Mouse (Mus musculus) v-Abl transformed pro-B cells (cell line): ENCODE results near the gene Ltbp3.

Experiments used
- in situ Hi-C, 2 experiments: fragments of 400-800 bp; cut with MboI; formaldehyde crosslinking; loops; one replicate each; pipeline ENCODE4 v1.15.1; 2025; ENCODE audit not compliant: unreplicated experiment in 2 of 2

The Ltbp3 gene

GRCm38 (mm10) chr19:5787920-5788319 lies 47.2 kb downstream of the Ltbp3 start:
- in situ Hi-C loops, result loop anchor here in 1 of 2 experiments (5.0 kb wide), 1 partner anchor 169 kb away; no protein-coding TSS in a partner anchor

DNA sequence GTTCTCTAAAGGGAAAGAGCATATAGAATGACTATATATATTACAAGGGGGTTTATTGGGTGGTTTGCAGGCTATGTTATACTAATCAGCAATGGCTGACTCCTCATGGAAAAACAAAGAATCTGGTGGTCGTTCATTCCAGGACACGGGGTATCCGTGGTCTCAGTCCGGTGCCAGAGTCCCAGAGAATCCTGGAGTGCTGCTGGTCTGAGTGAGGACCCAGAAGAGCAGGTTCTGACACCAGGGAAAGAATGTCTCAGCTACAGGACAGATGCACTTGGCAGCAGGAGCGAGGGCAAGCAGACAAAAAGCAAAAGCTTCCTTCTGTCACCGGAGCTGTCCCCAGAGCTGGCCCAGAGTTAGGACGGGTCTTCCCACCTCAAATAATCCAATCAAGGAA lies 47.9 kb downstream of the Ltbp3 start:
- in situ Hi-C loops, result loop anchor here in 1 of 2 experiments (5.0 kb wide), 1 partner anchor 169 kb away; no protein-coding TSS in a partner anchor

DNA sequence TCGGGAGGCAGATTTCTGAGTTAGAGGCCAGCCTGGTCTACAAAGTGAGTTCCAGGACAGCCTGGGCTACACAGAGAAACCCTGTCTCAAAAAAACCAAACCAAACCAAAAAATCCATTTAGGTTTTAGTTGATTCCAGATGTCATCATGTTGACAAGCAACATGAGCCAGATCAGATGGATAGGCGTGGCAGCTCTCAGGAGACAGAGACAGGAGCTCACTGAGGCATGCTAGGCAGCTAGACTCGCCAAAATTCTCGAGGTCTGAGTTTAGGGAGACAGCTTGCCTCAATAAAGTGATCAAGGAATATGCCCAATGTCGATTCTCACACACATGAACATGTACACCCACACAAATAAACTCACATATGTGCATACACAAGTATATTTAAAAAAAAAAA lies 48.4 kb downstream of the Ltbp3 start:
- in situ Hi-C loops, result loop anchor here in 1 of 2 experiments (5.0 kb wide), 1 partner anchor 168 kb away; no protein-coding TSS in a partner anchor

DNA sequence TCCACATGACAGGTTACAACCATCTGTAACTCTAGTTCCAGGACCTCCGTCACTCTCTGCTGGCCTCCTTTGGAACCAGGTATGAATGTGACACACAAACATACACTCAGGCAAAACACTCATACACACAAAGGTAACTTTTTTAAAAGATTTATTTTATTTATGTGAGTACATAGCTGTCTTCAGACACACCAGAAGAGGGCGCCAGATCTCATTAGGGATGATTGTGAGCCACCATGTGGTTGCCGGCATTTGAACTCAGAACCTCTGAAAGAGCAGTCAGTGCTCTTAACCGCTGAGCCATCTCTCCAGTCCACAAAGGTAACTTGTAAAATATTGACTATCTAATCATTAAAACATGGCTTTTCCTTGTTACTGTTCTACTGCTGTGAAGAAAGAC lies 50.6 kb downstream of the Ltbp3 start:
- in situ Hi-C loops, result loop anchor here (5.0 kb wide), 3 partner anchors 61 to 336 kb away; partner anchors contain the start of genes Frmd8 (in 2 of the 2), Slc25a45 (in 2 of the 2) and Snx15 (in 1 of the 2)

GRCm38 (mm10) chr19:5793116-5793515 lies 52.4 kb downstream of the Ltbp3 start:
- in situ Hi-C loops, result loop anchor here (5.0 kb wide), 3 partner anchors 59 to 334 kb away; partner anchors contain the start of genes Frmd8 (in 2 of the 2), Slc25a45 (in 2 of the 2) and Snx15 (in 1 of the 2)

- in situ Hi-C loops, result loop anchor here (5.0 kb wide), 3 partner anchors 58 to 333 kb away; partner anchors contain the start of genes Frmd8 (in 2 of the 2), Slc25a45 (in 2 of the 2) and Snx15 (in 1 of the 2)
These were observed 53.4 kb downstream of the Ltbp3 start for GRCm38 (mm10) chr19:5793917-5794770.

DNA sequence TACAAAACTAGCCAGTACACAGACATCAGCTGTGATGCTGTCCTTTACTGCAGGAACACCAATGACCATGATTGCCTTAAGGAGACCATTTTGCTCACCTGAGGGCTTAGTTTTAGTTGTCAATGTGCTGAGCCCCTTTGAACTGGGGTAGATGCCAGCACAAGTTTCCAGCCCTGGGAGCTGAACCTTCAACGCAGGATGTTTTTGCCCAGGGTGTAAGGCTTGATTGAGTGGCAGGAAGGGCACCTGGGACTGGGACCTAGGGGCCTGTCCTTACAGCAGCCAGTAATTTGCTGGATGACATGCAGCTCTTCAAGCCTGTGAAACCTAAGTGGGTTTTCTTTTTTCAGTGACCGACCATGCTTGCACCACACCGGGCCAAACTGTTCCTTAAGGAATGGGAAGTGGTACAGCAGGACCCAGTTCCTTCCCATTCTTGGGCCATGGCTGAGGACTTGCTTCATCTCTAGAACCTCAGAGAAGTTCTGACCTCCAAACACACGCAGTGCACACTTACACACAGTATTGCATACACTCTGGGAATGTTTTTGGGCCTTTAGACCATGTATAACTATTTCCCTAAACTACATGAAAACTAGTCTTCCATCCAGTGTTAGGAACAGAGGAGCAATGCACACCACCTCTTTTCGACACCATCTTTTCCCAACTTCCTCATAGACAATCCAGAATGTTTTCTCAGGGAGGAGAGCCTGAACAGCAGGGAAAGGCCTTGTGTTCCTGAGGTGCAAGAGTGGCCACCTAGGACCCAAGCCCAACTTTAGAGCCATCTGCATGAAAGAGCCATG lies 54.3 kb downstream of the Ltbp3 start:
- in situ Hi-C loops, result loop anchor here (5.0 kb wide), 3 partner anchors 57 to 332 kb away; partner anchors contain the start of genes Frmd8 (in 2 of the 2), Slc25a45 (in 2 of the 2) and Snx15 (in 1 of the 2)

DNA sequence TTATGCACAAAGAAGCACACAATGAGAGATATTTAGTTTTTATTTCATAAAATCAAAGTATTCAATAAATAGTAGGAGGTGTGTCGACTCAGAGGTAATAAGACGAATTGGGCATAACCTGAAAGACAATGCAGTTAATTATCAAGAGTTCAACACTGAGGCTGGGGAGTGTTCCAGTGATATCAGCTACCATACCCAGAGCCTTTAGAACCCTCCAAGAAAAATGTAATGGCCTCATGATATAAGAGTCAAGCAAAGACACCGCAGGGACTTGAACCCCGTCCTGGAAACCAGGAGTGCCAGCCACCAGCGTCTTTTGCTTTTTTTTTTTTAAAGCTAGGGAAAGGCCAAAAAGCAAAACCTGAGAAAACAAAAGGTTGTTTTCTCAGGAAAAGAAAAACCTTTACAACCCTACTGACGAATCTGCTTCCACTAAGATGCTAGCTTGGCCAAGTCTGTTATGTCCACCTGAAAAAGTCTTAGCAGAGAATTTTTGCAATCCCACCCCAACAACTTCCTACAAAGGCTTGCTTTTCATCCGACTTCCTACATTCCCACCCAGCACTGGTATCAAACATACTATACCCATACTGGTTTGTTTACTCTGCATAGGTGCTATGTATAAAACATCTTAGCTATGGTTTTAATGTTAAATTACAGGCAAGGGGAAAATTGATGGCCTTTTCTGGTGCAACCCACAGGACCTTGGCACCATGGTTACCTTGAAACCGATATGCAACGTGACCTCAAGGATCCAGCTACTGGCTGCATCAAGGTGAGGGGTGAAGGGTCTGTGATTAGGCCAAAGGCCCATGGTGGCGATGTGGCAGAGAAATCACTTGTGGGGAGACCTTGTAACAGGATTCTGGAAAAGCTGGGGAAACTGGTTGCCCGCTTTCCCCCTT lies 55.2 kb downstream of the Ltbp3 start:
- in situ Hi-C loops, result no loop called here

GRCm38 (mm10) chr19:5796573-5797111 lies 55.9 kb downstream of the Ltbp3 start:
- in situ Hi-C loops, result no loop called here

GRCm38 (mm10) chr19:5797381-5798111 lies 56.8 kb downstream of the Ltbp3 start:
- in situ Hi-C loops, result no loop called here

DNA sequence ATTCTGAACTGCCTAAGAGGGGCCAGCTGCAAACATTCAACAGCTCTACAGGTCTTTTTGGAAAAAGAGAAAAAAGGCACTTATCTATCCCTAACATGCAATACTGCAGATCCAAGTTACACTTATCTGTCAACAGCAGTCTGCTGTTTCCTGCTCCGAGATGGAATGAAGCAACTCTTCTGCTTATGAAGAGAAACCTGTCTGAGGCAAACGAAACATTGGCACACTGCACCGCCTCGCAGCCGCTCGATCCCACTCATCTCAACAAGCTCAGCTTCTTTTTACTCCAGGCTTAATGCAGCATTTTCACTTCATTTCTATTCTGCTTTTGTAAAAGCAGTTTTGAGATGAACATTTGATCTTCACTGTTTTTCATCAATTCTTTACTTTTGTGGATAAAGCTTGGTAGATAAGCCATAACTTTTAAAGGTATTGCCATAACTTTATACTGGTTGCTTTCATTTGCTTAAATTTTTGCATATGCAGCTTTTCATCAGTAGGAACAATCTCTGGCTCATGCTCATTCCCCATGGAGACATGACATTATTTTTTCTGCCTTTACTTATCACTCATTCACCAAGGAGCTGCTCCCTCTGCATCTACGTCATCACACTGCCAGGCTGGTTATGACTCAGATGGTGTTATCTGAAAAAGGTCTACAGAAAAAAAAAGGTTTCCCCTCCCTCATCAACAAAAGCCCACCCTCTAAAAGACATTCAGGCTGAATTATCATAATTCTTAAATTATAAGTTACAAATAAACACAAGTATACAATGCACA lies 58.2 kb downstream of the Ltbp3 start:
- in situ Hi-C loops, result no loop called here

DNA sequence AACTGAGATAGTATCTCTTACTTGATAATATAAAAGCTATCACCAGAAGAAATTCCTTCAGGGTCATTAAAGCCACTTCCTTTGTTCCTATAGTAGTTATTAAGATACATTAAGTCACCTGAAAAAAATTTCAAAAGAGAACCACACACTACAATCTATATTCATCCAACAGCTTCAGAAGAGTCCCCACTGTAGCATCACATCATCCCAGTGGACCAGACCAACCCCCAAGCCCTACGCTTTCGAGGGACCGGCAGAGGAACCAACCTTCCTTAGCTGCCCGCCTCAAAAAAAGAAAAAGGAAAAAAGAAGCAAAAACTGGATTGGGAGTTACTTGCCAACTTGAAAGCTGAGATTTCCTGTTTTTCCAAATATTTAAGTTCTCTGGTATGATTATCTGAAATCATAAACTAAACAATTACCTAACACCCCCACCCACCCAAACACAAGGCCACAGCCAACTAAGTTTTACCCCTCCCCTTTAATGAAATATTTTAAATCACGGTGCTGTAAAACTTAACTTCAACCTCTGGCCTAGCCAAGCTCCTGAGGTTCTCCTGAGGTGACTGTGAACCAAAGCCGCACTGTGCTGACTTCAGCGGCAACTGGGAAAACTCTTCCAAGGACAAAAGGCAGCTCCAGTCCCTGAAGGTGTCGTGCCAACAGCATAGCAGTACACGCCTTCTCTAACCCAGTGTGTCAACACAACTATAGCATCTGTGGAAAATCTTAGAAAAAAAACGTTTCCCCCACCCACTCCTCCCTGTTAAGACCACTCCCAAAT lies 59.1 kb downstream of the Ltbp3 start:
- in situ Hi-C loops, result no loop called here

DNA sequence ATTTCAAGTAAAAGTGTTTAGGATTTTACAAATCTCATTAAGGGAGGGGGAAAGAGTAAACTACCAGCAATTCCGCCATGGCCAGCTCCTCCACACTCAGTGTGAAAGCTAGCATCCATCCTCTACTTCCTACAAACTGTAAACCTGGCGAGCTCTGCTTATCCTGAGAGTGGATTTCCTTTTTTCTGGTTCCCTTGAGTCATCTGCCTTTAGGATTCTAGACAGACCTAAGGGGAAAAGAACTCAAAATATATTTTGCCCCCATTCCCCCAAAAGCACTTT lies 59.6 kb downstream of the Ltbp3 start:
- in situ Hi-C loops, result no loop called here

- in situ Hi-C loops, result no loop called here
These were observed 60.1 kb downstream of the Ltbp3 start for GRCm38 (mm10) chr19:5800632-5801431.

DNA sequence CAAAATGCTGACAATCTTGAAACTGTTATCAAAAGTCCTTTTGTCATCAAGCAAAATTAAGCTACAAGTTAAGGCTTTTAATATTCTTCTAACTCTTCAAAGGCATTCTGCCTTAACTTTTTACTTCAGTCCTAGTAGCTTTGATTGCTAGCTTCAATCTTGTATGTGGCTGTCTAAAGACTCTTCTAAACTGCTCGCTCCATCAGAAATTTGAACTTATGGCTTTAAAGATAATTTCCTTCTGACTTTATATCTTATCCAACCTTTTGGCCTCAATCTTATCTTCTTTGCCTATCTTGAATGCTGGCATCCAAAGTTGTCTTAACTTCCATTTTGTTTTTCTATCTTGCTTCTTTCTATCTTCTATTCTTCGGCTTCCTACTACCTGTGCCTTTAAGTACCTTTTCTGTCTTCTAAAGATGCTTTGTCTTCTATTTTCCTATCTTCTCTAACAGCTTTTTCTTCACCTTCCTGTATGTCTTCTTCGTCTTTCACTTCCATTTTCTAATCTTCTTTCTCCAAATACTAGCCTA lies 60.8 kb downstream of the Ltbp3 start:
- in situ Hi-C loops, result no loop called here

- in situ Hi-C loops, result no loop called here
These were observed 61.5 kb downstream of the Ltbp3 start for GRCm38 (mm10) chr19:5802011-5802786.
